ENCODE assay signal across 9 mouse cellular contexts in the genomic region with DNA sequence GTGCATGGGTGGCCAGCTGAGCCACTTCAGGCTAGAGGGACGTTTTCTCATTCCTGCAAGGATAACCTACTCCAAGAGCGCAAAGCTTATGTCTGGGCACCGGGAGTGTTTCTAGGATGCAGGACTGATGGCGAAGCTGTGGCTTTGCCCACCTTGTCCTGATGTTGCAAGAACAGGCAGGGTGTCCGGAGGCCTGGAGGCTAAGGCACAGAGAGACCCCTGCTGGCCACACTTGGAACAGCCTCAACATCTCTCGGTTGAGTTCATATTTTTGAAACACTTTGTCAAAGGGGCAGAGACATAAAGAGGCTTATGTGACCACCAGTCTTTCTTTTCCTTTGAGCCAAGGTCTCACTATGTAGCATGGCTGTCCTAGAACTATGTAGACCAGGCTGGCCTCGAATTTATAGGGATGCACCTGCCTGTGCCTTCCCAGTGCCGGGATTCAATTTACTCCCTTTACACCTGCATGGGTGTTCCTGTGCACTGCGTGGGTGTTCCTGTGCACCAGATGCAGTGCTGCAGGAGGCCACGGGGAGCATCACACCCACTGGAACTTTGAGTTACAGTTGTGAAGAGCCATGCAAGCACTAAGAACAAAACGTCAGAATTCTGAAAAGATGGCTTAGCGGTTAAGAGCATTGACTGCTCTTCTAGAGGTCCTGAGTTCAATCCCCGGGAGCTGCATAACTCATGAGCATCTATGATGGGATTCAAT. TPM values are rescaled to one million over a fixed set of nuclear protein-coding genes. Genes with fewer than 3 reads are reported as not detected.
DNase-seq lines count a peak whose midpoint lies in the region; ATAC-seq and TF ChIP-seq lines count a peak whose summit lies in the region.
"Had no signal": no experiment of that assay in that cellular context is flagged by ENCODE, and none has a peak within 500 bp of the region (broad histone marks: within the 10 kb centered on the region; RNA-seq: fewer than 3 reads in every experiment).

No protein-coding gene starts in this region.

- no peak overlapping the region for H3K4me2 ChIP-seq in kidney, embryonic 16.5 days (replicated peaks; ENCODE audit: low read depth, low read length)
- H3K4me2 ChIP-seq in heart, postnatal 0 days (ENCODE audit: low read depth, low read length): no peak overlapping the region

- no peak overlapping the region for H3K9ac ChIP-seq in kidney, embryonic 16.5 days (replicated peaks; ENCODE audit: low read length)
- no peak overlapping the region for H3K9ac ChIP-seq in MEL (ENCODE audit: control insufficient read depth, low read depth, low read length, poor library complexity, severe bottlenecking)
- H3K9ac ChIP-seq in heart, postnatal 0 days (replicated peaks; ENCODE audit: low read depth, low read length): no peak overlapping the region

- no peak overlapping the region for H3K27ac ChIP-seq in kidney, embryonic 16.5 days (ENCODE audit: low read length)
- no peak overlapping the region for H3K27ac ChIP-seq in MEL (ENCODE audit: control insufficient read depth, low read depth, low read length)
- no peak overlapping the region for H3K27ac ChIP-seq in heart, postnatal 0 days (ENCODE audit: low read depth)
- H3K27ac ChIP-seq in left cerebral cortex, adult 2 months: no peak overlapping the region

- H3K4me1 ChIP-seq in kidney, embryonic 16.5 days (ENCODE audit: insufficient read depth, low read length): 0 out of 2 replicates have a peak, but pooled peaks cover 5% of the 10 kb centered on the region
- H3K4me1 ChIP-seq in MEL (ENCODE audit: control insufficient read depth in 1 of 2, insufficient read depth in 2 of 2, low read length in 2 of 2): no peaks in the 10 kb centered on the region
- no peaks in the 10 kb centered on the region for H3K4me1 ChIP-seq in heart, postnatal 0 days (ENCODE audit: control insufficient read depth, insufficient read depth)

- no peak overlapping the region for H3K4me3 ChIP-seq in kidney, embryonic 16.5 days (ENCODE audit: low read length)
- H3K4me3 ChIP-seq in MEL (ENCODE audit: control insufficient read depth in 1 of 2, insufficient read depth in 1 of 2, low read depth in 2 of 2, low read length in 2 of 2): no peak overlapping the region
- H3K4me3 ChIP-seq in heart, postnatal 0 days (ENCODE audit: low read depth, low read length): no peak overlapping the region
- no peak overlapping the region for H3K4me3 ChIP-seq in left cerebral cortex, adult 2 months
- H3K4me3 ChIP-seq: erythroblast, embryonic 14.5 days had no signal

- TF ChIP-seq CTCF in MEL (IDR thresholded peaks at IDR 0.05 in 2 of 3, conservative IDR thresholded peaks at IDR 0.05 in 1 of 3; ENCODE audit: control insufficient read depth in 1 of 3, insufficient read depth in 1 of 3, low read depth in 2 of 3, low read length in 3 of 3, poor library complexity in 1 of 3, severe bottlenecking in 1 of 3): peak; percentile 83 to 92 (median 89)
- TF ChIP-seq CTCF in heart, postnatal 0 days (IDR thresholded peaks at IDR 0.05; ENCODE audit: low read depth): peak; percentile 86
- TF ChIP-seq CTCF in left cerebral cortex, adult 2 months (IDR thresholded peaks at IDR 0.05): peak; percentile 84

- H3K9me3 ChIP-seq in kidney, embryonic 16.5 days (ENCODE audit: low read length): no peaks in the 10 kb centered on the region
- no peaks in the 10 kb centered on the region for H3K9me3 ChIP-seq in MEL (replicated peaks; ENCODE audit: insufficient read depth, low read length)
- no peaks in the 10 kb centered on the region for H3K9me3 ChIP-seq in heart, postnatal 0 days (replicated peaks; ENCODE audit: control insufficient read depth, low read length)

- peak; percentile 63 for TF ChIP-seq RAD21 in MEL (IDR thresholded peaks at IDR 0.05; ENCODE audit: low read depth, low read length)

- no peak for TF ChIP-seq POLR2A in MEL (IDR thresholded peaks at IDR 0.05; ENCODE audit: control insufficient read depth in 1 of 2, insufficient read depth in 1 of 2, low read depth in 1 of 2, low read length in 2 of 2, poor library complexity in 1 of 2)

- no peaks in the 10 kb centered on the region; the same call in 1 of the 2 replicates for H3K79me2 ChIP-seq in MEL (ENCODE audit: control insufficient read depth, insufficient read depth, low read length, poor library complexity)

- intact Hi-C loops in left cerebral cortex, adult 2 months (cut with DNase I): loop anchor here (1.0 kb wide), 1 partner anchor 41 kb away; no protein-coding TSS in a partner anchor

- peaks cover 33% of the 10 kb centered on the region for H3K36me3 ChIP-seq in kidney, embryonic 16.5 days (ENCODE audit: insufficient read depth, low read length)
- no peaks in the 10 kb centered on the region for H3K36me3 ChIP-seq in MEL (ENCODE audit: control insufficient read depth in 1 of 2, insufficient read depth in 2 of 2, low read length in 2 of 2)
- H3K36me3 ChIP-seq in heart, postnatal 0 days (replicated peaks; ENCODE audit: control insufficient read depth, insufficient read depth, low read length): peaks cover 35% of the 10 kb centered on the region

- H3K27me3 ChIP-seq in kidney, embryonic 16.5 days (ENCODE audit: insufficient read depth, low read length): no peaks in the 10 kb centered on the region
- H3K27me3 ChIP-seq in MEL (ENCODE audit: control insufficient read depth in 1 of 2, insufficient read depth in 2 of 2, low read length in 2 of 2): no peaks in the 10 kb centered on the region
- no peaks in the 10 kb centered on the region for H3K27me3 ChIP-seq in heart, postnatal 0 days (ENCODE audit: control insufficient read depth, insufficient read depth, low read length)

- no peak for TF ChIP-seq EP300 in MEL (IDR thresholded peaks at IDR 0.05; ENCODE audit: low read depth in 1 of 2, low read length in 2 of 2)
- no peak for TF ChIP-seq EP300 in heart, postnatal 0 days (IDR thresholded peaks at IDR 0.05; ENCODE audit: low read depth)

- DNase-seq in kidney, adult 18-20 months: peak; percentile 74
- peak; percentile 76 for DNase-seq in MEL (ENCODE audit: low read depth, low spot score)
- DNase-seq in cerebellum, postnatal 10 days: peak; percentile 84 to 88
- peak; percentile 55 for DNase-seq in heart, postnatal 0 days (ENCODE audit: low spot score)
- peak; percentile 71 to 74 for DNase-seq in left cerebral cortex, adult 2 months (ENCODE audit: extremely low spot score in 1 of 2, low spot score in 2 of 2)
- peak; percentile 47 to 76 for DNase-seq in thymus, postnatal 10 days (ENCODE audit: low spot score in 2 of 2)

- WGBS in kidney, embryonic 16.5 days: 29% methylated on average over 13 of the region's 13 CpGs
- WGBS in heart, postnatal 0 days: 33% methylated on average over 13 of the region's 13 CpGs

- ATAC-seq in kidney, embryonic 16.5 days (ENCODE audit: low FRiP score, low TSS enrichment): no peak
- no peak for ATAC-seq in heart, postnatal 0 days (ENCODE audit: insufficient read depth, low read depth)
- peak; percentile 56 for ATAC-seq in monocyte, adult 5-6 weeks (replicated peaks; ENCODE audit: insufficient number of reproducible peaks, low FRiP score, low TSS enrichment, poor library complexity, severe bottlenecking)

RNA-seq across cellular contexts. Expression of gene Slc39a3, which starts 4.4 kb away (rescaled TPM):
- 19.6 and 19.9 TPM in 2 replicates for polyA plus RNA-seq in kidney, embryonic 16.5 days (2015; fragmentation: Nextera tagmentation; extraction: Ambion mirVana)
- 14.8 and 19.5 TPM in 2 replicates for total RNA-seq in MEL (2012; rRNA removed)
- polyA plus RNA-seq in MEL (2012; ENCODE audit: insufficient read depth in 1 of 2, insufficient read length in 2 of 2, low read depth in 1 of 2, low replicate concordance in 2 of 2, missing spikeins in 1 of 2): 10 to 100 TPM in 1 of 2 experiments, not detected in 1; 15.6 TPM
- 18.7 and 29.3 TPM in 2 replicates for total RNA-seq in heart, postnatal 0 days (2014; rRNA removed; ENCODE audit: low replicate concordance)
- polyA plus RNA-seq in heart, postnatal 0 days (2015; fragmentation: Nextera tagmentation; extraction: Ambion mirVana): 6.3 and 7.5 TPM in 2 replicates
- total RNA-seq in left cerebral cortex, adult 2 months (2021): 10 to 100 TPM; 61.3 to 62.5 TPM
- 4.5 to 9.9 TPM (median 7.3 TPM) in 3 replicates for total RNA-seq in monocyte, adult 5-6 weeks (2017)

RNA-seq across cellular contexts. Expression of gene Diras1, which starts 16.2 kb away (rescaled TPM):
- polyA plus RNA-seq in kidney, embryonic 16.5 days (2015; fragmentation: Nextera tagmentation; extraction: Ambion mirVana): 0.11 and 0.41 TPM in 2 replicates
- total RNA-seq in MEL (2012; rRNA removed): not detected in 2 replicates
- under 1 TPM in 1 of 2 experiments, not detected in 1; 0.04 TPM for polyA plus RNA-seq in MEL (2012; ENCODE audit: insufficient read depth in 1 of 2, insufficient read length in 2 of 2, low read depth in 1 of 2, low replicate concordance in 2 of 2, missing spikeins in 1 of 2)
- not detected in 2 replicates for total RNA-seq in heart, postnatal 0 days (2014; rRNA removed; ENCODE audit: low replicate concordance)
- polyA plus RNA-seq in heart, postnatal 0 days (2015; fragmentation: Nextera tagmentation; extraction: Ambion mirVana): not detected in 2 replicates
- 100 to 1,000 TPM; 100 to 116 TPM for total RNA-seq in left cerebral cortex, adult 2 months (2021)
- total RNA-seq in monocyte, adult 5-6 weeks (2017): 0.38 TPM in 1 of 3 replicates, not detected in the others
- polyA plus RNA-seq: erythroblast, embryonic 14.5 days had no signal

RNA-seq across cellular contexts. Expression of gene Sgta, which starts 18.4 kb away (rescaled TPM):
- polyA plus RNA-seq in kidney, embryonic 16.5 days (2015; fragmentation: Nextera tagmentation; extraction: Ambion mirVana): 244 and 250 TPM in 2 replicates
- 100 and 101 TPM in 2 replicates for total RNA-seq in MEL (2012; rRNA removed)
- 1,000 to 10,000 TPM in 1 of 2 experiments, 100 to 1,000 TPM in 1; 152 to 1,019 TPM for polyA plus RNA-seq in MEL (2012; ENCODE audit: insufficient read depth in 1 of 2, insufficient read length in 2 of 2, low read depth in 1 of 2, low replicate concordance in 2 of 2, missing spikeins in 1 of 2)
- total RNA-seq in heart, postnatal 0 days (2014; rRNA removed; ENCODE audit: low replicate concordance): 98.1 and 152 TPM in 2 replicates
- polyA plus RNA-seq in heart, postnatal 0 days (2015; fragmentation: Nextera tagmentation; extraction: Ambion mirVana): 134 and 137 TPM in 2 replicates
- total RNA-seq in left cerebral cortex, adult 2 months (2021): 100 to 1,000 TPM; 171 to 173 TPM
- 27.8 to 50.9 TPM (median 31.5 TPM) in 3 replicates for total RNA-seq in monocyte, adult 5-6 weeks (2017)

RNA-seq across cellular contexts. Expression of gene Gng7, which starts 26.9 kb away (rescaled TPM):
- polyA plus RNA-seq in kidney, embryonic 16.5 days (2015; fragmentation: Nextera tagmentation; extraction: Ambion mirVana): 6.6 and 6.7 TPM in 2 replicates
- 0.92 and 1.3 TPM in 2 replicates for total RNA-seq in MEL (2012; rRNA removed)
- polyA plus RNA-seq in MEL (2012; ENCODE audit: insufficient read depth in 1 of 2, insufficient read length in 2 of 2, low read depth in 1 of 2, low replicate concordance in 2 of 2, missing spikeins in 1 of 2): 1 to 10 TPM in 1 of 2 experiments, not detected in 1; 6.2 TPM
- total RNA-seq in heart, postnatal 0 days (2014; rRNA removed; ENCODE audit: low replicate concordance): 0.11 and 0.93 TPM in 2 replicates
- polyA plus RNA-seq in heart, postnatal 0 days (2015; fragmentation: Nextera tagmentation; extraction: Ambion mirVana): 0.64 and 0.85 TPM in 2 replicates
- 100 to 1,000 TPM in 1 of 2 experiments, 10 to 100 TPM in 1; 66.6 to 111 TPM for total RNA-seq in left cerebral cortex, adult 2 months (2021)
- 0.10 TPM in 1 of 3 replicates, not detected in the others for total RNA-seq in monocyte, adult 5-6 weeks (2017)
- polyA plus RNA-seq: erythroblast, embryonic 14.5 days had no signal

RNA-seq across cellular contexts. Expression of gene Thop1, which starts 28.2 kb away (rescaled TPM):
- polyA plus RNA-seq in kidney, embryonic 16.5 days (2015; fragmentation: Nextera tagmentation; extraction: Ambion mirVana): 69.6 and 70.0 TPM in 2 replicates
- 121 and 126 TPM in 2 replicates for total RNA-seq in MEL (2012; rRNA removed)
- 100 to 1,000 TPM in 1 of 2 experiments, 10 to 100 TPM in 1; 75.7 to 113 TPM for polyA plus RNA-seq in MEL (2012; ENCODE audit: insufficient read depth in 1 of 2, insufficient read length in 2 of 2, low read depth in 1 of 2, low replicate concordance in 2 of 2, missing spikeins in 1 of 2)
- total RNA-seq in heart, postnatal 0 days (2014; rRNA removed; ENCODE audit: low replicate concordance): 23.6 and 31.2 TPM in 2 replicates
- polyA plus RNA-seq in heart, postnatal 0 days (2015; fragmentation: Nextera tagmentation; extraction: Ambion mirVana): 15.1 and 15.2 TPM in 2 replicates
- 10 to 100 TPM; 51.0 to 51.1 TPM for total RNA-seq in left cerebral cortex, adult 2 months (2021)
- total RNA-seq in monocyte, adult 5-6 weeks (2017): 2.5 to 3.6 TPM (median 2.8 TPM) in 3 replicates

Comparison
In these comparisons a context has a peak if more than half of its experiments do, and no peak if none do; other contexts are left out.
1. RNA of gene Diras1, which starts 16.2 kb away (total RNA-seq): 100 to 116 TPM in left cerebral cortex, adult 2 months; 0.38 TPM in monocyte, adult 5-6 weeks, not detected in MEL and not detected in heart, postnatal 0 days; every median in the first group is over 10 times any median in the second.
2. Peak in every context shown above with its lines, with median percentiles within 50 percentile points of each other: DNase-seq and CTCF ChIP-seq.